Mouse (Mus musculus): Measurements from ENCODE around the gene Nudt22. TPM values are rescaled to one million over a fixed set of nuclear protein-coding genes. Genes with fewer than 3 reads are reported as not detected.

Nudt22 gene
- polyA plus RNA-seq, 1 experiment from 2014 or later, result 20.5 TPM

GRCm38 (mm10) chr19:6983621-6984020 is 12.3 kb downstream of the Nudt22 start:
- peaks cover 30% of the 10 kb centered on the region for H3K4me1 ChIP-seq
- no peaks in the 10 kb centered on the region for H3K9me3 ChIP-seq
- 90% methylated on average over 5 of the region's 5 CpGs for WGBS
- no peak overlapping the region for H3K9ac ChIP-seq
- H3K4me2 ChIP-seq (replicated peaks), result no peak overlapping the region
- peaks cover 30% of the 10 kb centered on the region for H3K36me3 ChIP-seq
- ATAC-seq (ENCODE audit: insufficient number of reproducible peaks, insufficient read depth, low FRiP score, low TSS enrichment), result no peak
- H3K27me3 ChIP-seq, result no peaks in the 10 kb centered on the region
- no peak overlapping the region for H3K4me3 ChIP-seq
- H3K27ac ChIP-seq, result no peak overlapping the region

- 91% methylated on average over 4 of the region's 4 CpGs for WGBS
- Histone ChIP-seq H3K27ac (no peak overlapping the region), H3K36me3 (peaks cover 49% of the 10 kb centered on the region), H3K4me2 (replicated peaks) (peak overlapping the region; percentile 64; the same call in 1 of the 2 replicates), H3K9me3 (no peaks in the 10 kb centered on the region), H3K9ac (peak overlapping the region; percentile 75; the same call in 1 of the 2 replicates), H3K4me1 (peaks cover 40% of the 10 kb centered on the region), H3K27me3 (no peaks in the 10 kb centered on the region), H3K4me3 (no peak overlapping the region; the same call in 1 of the 2 replicates)
- no peak for ATAC-seq (ENCODE audit: insufficient number of reproducible peaks, insufficient read depth, low FRiP score, low TSS enrichment)
These were observed 14.5 kb downstream of the Nudt22 start for GRCm38 (mm10) chr19:6981465-6981864.

GRCm38 (mm10) chr19:6980381-6981093 is 15.4 kb downstream of the Nudt22 start, which contains the start of gene Fkbp2:
Fkbp2 (minus strand) TSS chr19:6980501.
- Histone ChIP-seq H3K9me3 (no peaks in the 10 kb centered on the region), H3K4me2 (replicated peaks) (peak within 1 kb of the TSS; percentile 64), H3K4me1 (peaks cover 39% of the 10 kb centered on the region), H3K9ac (peak within 1 kb of the TSS; percentile 75), H3K36me3 (peaks cover 48% of the 10 kb centered on the region), H3K4me3 (peak within 1 kb of the TSS; percentile 63), H3K27ac (peak within 1 kb of the TSS; percentile 88), H3K27me3 (no peaks in the 10 kb centered on the region)
- WGBS, result 2% methylated on average over 38 of the region's 38 CpGs
- ATAC-seq (ENCODE audit: insufficient number of reproducible peaks, insufficient read depth, low FRiP score, low TSS enrichment), result peak; percentile 86

- WGBS, result under 1% methylated on average over 59 of the region's 59 CpGs
- peak overlapping the region; percentile 88 for H3K27ac ChIP-seq
- peak overlapping the region; percentile 63 for H3K4me3 ChIP-seq
- H3K9ac ChIP-seq, result peak overlapping the region; percentile 75
- H3K36me3 ChIP-seq, result peaks cover 40% of the 10 kb centered on the region
- H3K4me2 ChIP-seq (replicated peaks), result peak overlapping the region; percentile 64
- no peaks in the 10 kb centered on the region for H3K9me3 ChIP-seq
- no peaks in the 10 kb centered on the region for H3K27me3 ChIP-seq
- ATAC-seq (ENCODE audit: insufficient number of reproducible peaks, insufficient read depth, low FRiP score, low TSS enrichment), result peak; percentile 89
- H3K4me1 ChIP-seq, result peaks cover 39% of the 10 kb centered on the region
These were observed 16.2 kb downstream of the Nudt22 start for GRCm38 (mm10) chr19:6979486-6980380.

GRCm38 (mm10) chr19:6979001-6979479 is 16.9 kb downstream of the Nudt22 start:
- Histone ChIP-seq H3K4me1 (peaks cover 39% of the 10 kb centered on the region), H3K9ac (peak overlapping the region; percentile 61), H3K27me3 (no peaks in the 10 kb centered on the region), H3K9me3 (no peaks in the 10 kb centered on the region), H3K27ac (peak overlapping the region; percentile 88), H3K4me3 (peak overlapping the region; percentile 63), H3K4me2 (replicated peaks) (peak overlapping the region; percentile 64), H3K36me3 (peaks cover 36% of the 10 kb centered on the region)
- no peak for ATAC-seq (ENCODE audit: insufficient number of reproducible peaks, insufficient read depth, low FRiP score, low TSS enrichment)
- WGBS, result 7% methylated on average over 11 of the region's 11 CpGs

GRCm38 (mm10) chr19:6978639-6978974 is 17.3 kb downstream of the Nudt22 start:
- no peak for ATAC-seq (ENCODE audit: insufficient number of reproducible peaks, insufficient read depth, low FRiP score, low TSS enrichment)
- 44% methylated on average over 3 of the region's 3 CpGs for WGBS
- H3K27me3 ChIP-seq, result no peaks in the 10 kb centered on the region
- H3K9ac ChIP-seq, result peak overlapping the region; percentile 61; the same call in 1 of the 2 replicates
- peak overlapping the region; percentile 64 for H3K4me2 ChIP-seq (replicated peaks)
- peak overlapping the region; percentile 88 for H3K27ac ChIP-seq
- no peaks in the 10 kb centered on the region for H3K9me3 ChIP-seq
- peaks cover 31% of the 10 kb centered on the region for H3K36me3 ChIP-seq
- peaks cover 39% of the 10 kb centered on the region for H3K4me1 ChIP-seq
- peak overlapping the region; percentile 63 for H3K4me3 ChIP-seq

- peaks cover 27% of the 10 kb centered on the region for H3K36me3 ChIP-seq
- no peaks in the 10 kb centered on the region for H3K27me3 ChIP-seq
- peak overlapping the region; percentile 63; the same call in 1 of the 2 replicates for H3K4me3 ChIP-seq
- peak overlapping the region; percentile 64 for H3K4me2 ChIP-seq (replicated peaks)
- H3K9ac ChIP-seq, result peak overlapping the region; percentile 61; the same call in 1 of the 2 replicates
- no peak for ATAC-seq (ENCODE audit: insufficient number of reproducible peaks, insufficient read depth, low FRiP score, low TSS enrichment)
- WGBS, result 83% methylated on average over 13 of the region's 13 CpGs
- no peaks in the 10 kb centered on the region for H3K9me3 ChIP-seq
- H3K4me1 ChIP-seq, result peaks cover 39% of the 10 kb centered on the region
- H3K27ac ChIP-seq, result peak overlapping the region; percentile 88
These were observed 17.9 kb downstream of the Nudt22 start for GRCm38 (mm10) chr19:6977759-6978638.

GRCm38 (mm10) chr19:6975537-6976521 is 20.1 kb downstream of the Nudt22 start, which contains the start of gene Plcb3:
Plcb3 (minus strand) TSS chr19:6976470.
- H3K9ac ChIP-seq, result peak within 1 kb of the TSS; percentile 84
- WGBS, result under 1% methylated on average over 16 of the region's 16 CpGs
- peaks cover 20% of the 10 kb centered on the region for H3K36me3 ChIP-seq
- no peaks in the 10 kb centered on the region for H3K9me3 ChIP-seq
- H3K27me3 ChIP-seq, result no peaks in the 10 kb centered on the region
- peak within 1 kb of the TSS; percentile 70 for H3K4me3 ChIP-seq
- peaks cover 43% of the 10 kb centered on the region for H3K4me1 ChIP-seq
- peak within 1 kb of the TSS; percentile 94 for H3K4me2 ChIP-seq (replicated peaks)
- peak within 1 kb of the TSS; percentile 90 for H3K27ac ChIP-seq
- no peak for ATAC-seq (ENCODE audit: insufficient number of reproducible peaks, insufficient read depth, low FRiP score, low TSS enrichment)

- H3K4me3 ChIP-seq, result peak within 1 kb of the TSS; percentile 70
- H3K36me3 ChIP-seq, result peaks cover 20% of the 10 kb centered on the region
- peak; percentile 41 for ATAC-seq (ENCODE audit: insufficient number of reproducible peaks, insufficient read depth, low FRiP score, low TSS enrichment)
- no peaks in the 10 kb centered on the region for H3K27me3 ChIP-seq
- peak within 1 kb of the TSS; percentile 90 for H3K27ac ChIP-seq
- peaks cover 54% of the 10 kb centered on the region for H3K4me1 ChIP-seq
- peak within 1 kb of the TSS; percentile 94 for H3K4me2 ChIP-seq (replicated peaks)
- peak within 1 kb of the TSS; percentile 84 for H3K9ac ChIP-seq
- no peaks in the 10 kb centered on the region for H3K9me3 ChIP-seq
- under 1% methylated on average over 57 of the region's 84 CpGs for WGBS
These were observed 21.4 kb downstream of the Nudt22 start, which contains the start of gene Ppp1r14b for GRCm38 (mm10) chr19:6974211-6975205. Ppp1r14b (plus strand) TSS chr19:6974968.

All from embryonic facial prominence, embryonic 12.5 days (tissue).